Mouse (Mus musculus): ENCODE data around the gene Tmem39b. TPM values are rescaled to one million over a fixed set of nuclear protein-coding genes. Genes with fewer than 3 reads are reported as not detected.
"Not testable (repeated sequence)": the region's sequence is repeated elsewhere in the genome, so short reads cannot be mapped to it uniquely, and the experiment has no call there.

The Tmem39b gene
- total RNA-seq (2021) = 10 to 100 TPM; 14.5 to 14.9 TPM
- long read RNA-seq, experiment 1, partial matches to known transcripts = 0 of 1 reads
- long read RNA-seq, experiment 1, other reads (novel, unspliced or antisense) = 0 of 1 reads
- long read RNA-seq, experiment 2, partial matches to known transcripts = 1 of 2 reads
- long read RNA-seq, experiment 2, other reads (novel, unspliced or antisense) = 0 of 2 reads

GRCm38 (mm10) chr4:129696158-129696985 is at the start of gene Tmem39b:
TSS of gene Tmem39b (minus strand) at chr4:129696838.
- Histone ChIP-seq H3K27ac (peak within 1 kb of the TSS; percentile 91), H3K4me3 (peak within 1 kb of the TSS; percentile 76)
- peak; percentile 91 for DNase-seq (ENCODE audit: extremely low spot score in 1 of 2, low spot score in 2 of 2)
- intact Hi-C loops (cut with DNase I) = loop anchor here (1.0 kb wide), 1 partner anchor 24 kb away; the partner anchor contains the start of gene Kpna6
- no peak; the same call in 1 of the 2 replicates for TF ChIP-seq CTCF (IDR thresholded peaks at IDR 0.05)

- TF ChIP-seq CTCF (IDR thresholded peaks at IDR 0.05) = no peak
- intact Hi-C loops (cut with DNase I) = no loop called here
- no peak for DNase-seq (ENCODE audit: extremely low spot score in 1 of 2, low spot score in 2 of 2)
- Histone ChIP-seq H3K4me3 (no peak overlapping the region), H3K27ac (no peak overlapping the region)
Observed at GRCm38 (mm10) chr4:129746106-129746505, 49.5 kb upstream of the Tmem39b start.

- intact Hi-C loops (cut with DNase I) = loop anchor here (2.0 kb wide), 1 partner anchor 71 kb away; the partner anchor contains the start of gene Kpna6
- Histone ChIP-seq H3K4me3 (no peak overlapping the region), H3K27ac (no peak overlapping the region)
- DNase-seq (ENCODE audit: extremely low spot score in 1 of 2, low spot score in 2 of 2) = no peak
- no peak for TF ChIP-seq CTCF (IDR thresholded peaks at IDR 0.05)
Observed at GRCm38 (mm10) chr4:129743494-129743893, 46.9 kb upstream of the Tmem39b start.

- intact Hi-C loops (cut with DNase I) = loop anchor here (2.0 kb wide), 1 partner anchor 70 kb away; the partner anchor contains the start of gene Kpna6
- TF ChIP-seq CTCF (IDR thresholded peaks at IDR 0.05) = no peak
- H3K27ac ChIP-seq = peak overlapping the region; percentile 97
- no peak for DNase-seq (ENCODE audit: extremely low spot score in 1 of 2, low spot score in 2 of 2)
- H3K4me3 ChIP-seq = peak overlapping the region; percentile 96
Observed at GRCm38 (mm10) chr4:129743010-129743390, 46.4 kb upstream of the Tmem39b start.

- Histone ChIP-seq H3K4me3 (peak within 1 kb of the TSS; percentile 96), H3K27ac (peak within 1 kb of the TSS; percentile 97)
- DNase-seq (ENCODE audit: extremely low spot score in 1 of 2, low spot score in 2 of 2) = peak; percentile 93 to 96
- intact Hi-C loops (cut with DNase I) = loop anchor here (1.0 to 2.0 kb wide), 2 partner anchors 40 to 70 kb away; partner anchors contain the start of gene Kpna6
- TF ChIP-seq CTCF (IDR thresholded peaks at IDR 0.05) = no peak
Observed at GRCm38 (mm10) chr4:129742232-129743009, 45.8 kb upstream of the Tmem39b start, which contains the start of gene Khdrbs1. TSS of gene Khdrbs1 (minus strand) at chr4:129742303.

- H3K4me3 ChIP-seq = peak overlapping the region; percentile 96
- no peak for TF ChIP-seq CTCF (IDR thresholded peaks at IDR 0.05)
Observed at GRCm38 (mm10) chr4:129741974-129742231, 45.3 kb upstream of the Tmem39b start.

GRCm38 (mm10) chr4:129741251-129741973 is 44.8 kb upstream of the Tmem39b start:
- intact Hi-C loops (cut with DNase I) = loop anchor here (2.0 kb wide), 1 partner anchor 23 kb away; no protein-coding TSS in a partner anchor
- peak; percentile 23 to 27 for DNase-seq (ENCODE audit: extremely low spot score in 1 of 2, low spot score in 2 of 2)
- Histone ChIP-seq H3K4me3 (peak overlapping the region; percentile 96), H3K27ac (peak overlapping the region; percentile 97)
- no peak for TF ChIP-seq CTCF (IDR thresholded peaks at IDR 0.05)

More at GRCm38 (mm10) chr4:129741974-129742231, 45.3 kb upstream of the Tmem39b start:
- H3K27ac ChIP-seq = peak overlapping the region; percentile 97
- intact Hi-C loops (cut with DNase I) = loop anchor here (1.0 to 2.0 kb wide), 3 partner anchors 23 to 69 kb away; partner anchors contain the start of gene Kpna6
- DNase-seq (ENCODE audit: extremely low spot score in 1 of 2, low spot score in 2 of 2) = no peak

- no peak for TF ChIP-seq CTCF (IDR thresholded peaks at IDR 0.05)
- H3K4me3 ChIP-seq = no peak overlapping the region
- intact Hi-C loops (cut with DNase I) = no loop called here
- no peak for DNase-seq (ENCODE audit: extremely low spot score in 1 of 2, low spot score in 2 of 2)
- H3K27ac ChIP-seq = no peak overlapping the region
Observed at GRCm38 (mm10) chr4:129739111-129739645, 42.5 kb upstream of the Tmem39b start.

- TF ChIP-seq CTCF (IDR thresholded peaks at IDR 0.05) = no peak
- Histone ChIP-seq H3K4me3 (no peak overlapping the region), H3K27ac (no peak overlapping the region)
- DNase-seq (ENCODE audit: extremely low spot score in 1 of 2, low spot score in 2 of 2) = no peak
- intact Hi-C loops (cut with DNase I) = no loop called here
Observed at GRCm38 (mm10) chr4:129736173-129736572, 39.5 kb upstream of the Tmem39b start.

- H3K27ac ChIP-seq; H3K4me3 ChIP-seq; intact Hi-C loops (cut with DNase I); DNase-seq (ENCODE audit: extremely low spot score in 1 of 2, low spot score in 2 of 2): not testable (repeated sequence)
Observed at GRCm38 (mm10) chr4:129735485-129735884, 38.8 kb upstream of the Tmem39b start.

- intact Hi-C loops (cut with DNase I) = no loop called here
Observed at GRCm38 (mm10) chr4:129731423-129731822, 34.8 kb upstream of the Tmem39b start.

More at GRCm38 (mm10) chr4:129731423-129731822, 34.8 kb upstream of the Tmem39b start:
- TF ChIP-seq CTCF (IDR thresholded peaks at IDR 0.05) = no peak
- Histone ChIP-seq H3K4me3 (no peak overlapping the region), H3K27ac (no peak overlapping the region)
- no peak for DNase-seq (ENCODE audit: extremely low spot score in 1 of 2, low spot score in 2 of 2)
